Mouse (Mus musculus): ENCODE results near the gene Psma5. TPM values are rescaled to one million over a fixed set of nuclear protein-coding genes. Genes with fewer than 3 reads are reported as not detected.

Psma5 gene
- polyA plus RNA-seq, 1 experiment from 2014 or later, result 251 TPM

- WGBS, result 90% methylated on average over 6 of the region's 6 CpGs
- Histone ChIP-seq H3K4me1 (replicated peaks; ENCODE audit: control insufficient read depth, insufficient read depth, low read length) (peaks cover 25% of the 10 kb centered on the region), H3K27ac (no peak overlapping the region), H3K36me3 (replicated peaks; ENCODE audit: control insufficient read depth, insufficient read depth) (no peaks in the 10 kb centered on the region), H3K4me2 (replicated peaks) (no peak overlapping the region), H3K9me3 (ENCODE audit: control insufficient read depth, low read length) (no peaks in the 10 kb centered on the region), H3K4me3 (replicated peaks; ENCODE audit: low read length) (no peak overlapping the region), H3K27me3 (ENCODE audit: control insufficient read depth, insufficient read depth, low read length) (no peaks in the 10 kb centered on the region), H3K9ac (no peak overlapping the region)
- DNase-seq (ENCODE audit: low spot score), result no peak
- ATAC-seq (ENCODE audit: low FRiP score), result no peak
These were observed 43.8 kb downstream of the Psma5 start for GRCm38 (mm10) chr3:108300455-108301030.

GRCm38 (mm10) chr3:108303683-108304082 is 47.0 kb downstream of the Psma5 start:
- Histone ChIP-seq H3K9me3 (ENCODE audit: control insufficient read depth, low read length) (no peaks in the 10 kb centered on the region), H3K4me2 (replicated peaks) (no peak overlapping the region), H3K4me3 (replicated peaks; ENCODE audit: low read length) (no peak overlapping the region), H3K27ac (no peak overlapping the region), H3K9ac (no peak overlapping the region), H3K4me1 (replicated peaks; ENCODE audit: control insufficient read depth, insufficient read depth, low read length) (0 out of 2 replicates have a peak, but pooled peaks cover 15% of the 10 kb centered on the region), H3K27me3 (ENCODE audit: control insufficient read depth, insufficient read depth, low read length) (no peaks in the 10 kb centered on the region), H3K36me3 (replicated peaks; ENCODE audit: control insufficient read depth, insufficient read depth) (no peaks in the 10 kb centered on the region)
- no peak for DNase-seq (ENCODE audit: low spot score)
- WGBS, result 92% methylated on average over 8 of the region's 8 CpGs
- no peak for ATAC-seq (ENCODE audit: low FRiP score)

GRCm38 (mm10) chr3:108304747-108305146 is 48.0 kb downstream of the Psma5 start:
- DNase-seq (ENCODE audit: low spot score), result no peak
- Histone ChIP-seq H3K4me3 (replicated peaks; ENCODE audit: low read length) (no peak overlapping the region), H3K36me3 (replicated peaks; ENCODE audit: control insufficient read depth, insufficient read depth) (peaks cover 2% of the 10 kb centered on the region), H3K27me3 (ENCODE audit: control insufficient read depth, insufficient read depth, low read length) (no peaks in the 10 kb centered on the region), H3K4me1 (replicated peaks; ENCODE audit: control insufficient read depth, insufficient read depth, low read length) (0 out of 2 replicates have a peak, but pooled peaks cover 15% of the 10 kb centered on the region), H3K9me3 (ENCODE audit: control insufficient read depth, low read length) (no peaks in the 10 kb centered on the region), H3K4me2 (replicated peaks) (no peak overlapping the region), H3K27ac (no peak overlapping the region), H3K9ac (no peak overlapping the region)
- WGBS, result 89% methylated on average over 4 of the region's 4 CpGs
- no peak for ATAC-seq (ENCODE audit: low FRiP score)

- WGBS, result 84% methylated on average over 3 of the region's 3 CpGs
- H3K4me2 ChIP-seq (replicated peaks), result no peak overlapping the region
- no peaks in the 10 kb centered on the region for H3K9me3 ChIP-seq (ENCODE audit: control insufficient read depth, low read length)
- H3K27ac ChIP-seq, result no peak overlapping the region
- no peaks in the 10 kb centered on the region for H3K27me3 ChIP-seq (ENCODE audit: control insufficient read depth, insufficient read depth, low read length)
- H3K9ac ChIP-seq, result no peak overlapping the region
- no peak overlapping the region for H3K4me3 ChIP-seq (replicated peaks; ENCODE audit: low read length)
- H3K36me3 ChIP-seq (replicated peaks; ENCODE audit: control insufficient read depth, insufficient read depth), result peaks cover 15% of the 10 kb centered on the region
- ATAC-seq (ENCODE audit: low FRiP score) (no peak), DNase-seq (ENCODE audit: low spot score) (no peak)
- 0 out of 2 replicates have a peak, but pooled peaks cover 15% of the 10 kb centered on the region for H3K4me1 ChIP-seq (replicated peaks; ENCODE audit: control insufficient read depth, insufficient read depth, low read length)
These were observed 49.7 kb downstream of the Psma5 start for GRCm38 (mm10) chr3:108306387-108306786.

- H3K9ac ChIP-seq, result no peak overlapping the region
- 0 out of 2 replicates have a peak, but pooled peaks cover 15% of the 10 kb centered on the region for H3K4me1 ChIP-seq (replicated peaks; ENCODE audit: control insufficient read depth, insufficient read depth, low read length)
- H3K27me3 ChIP-seq (ENCODE audit: control insufficient read depth, insufficient read depth, low read length), result no peaks in the 10 kb centered on the region
- no peak overlapping the region for H3K4me2 ChIP-seq (replicated peaks)
- H3K27ac ChIP-seq, result peak overlapping the region; percentile 36; the same call in 1 of the 2 replicates
- DNase-seq (ENCODE audit: low spot score) (no peak), ATAC-seq (ENCODE audit: low FRiP score) (no peak)
- WGBS, result 47% methylated on average over 6 of the region's 6 CpGs
- no peak overlapping the region for H3K4me3 ChIP-seq (replicated peaks; ENCODE audit: low read length)
- H3K36me3 ChIP-seq (replicated peaks; ENCODE audit: control insufficient read depth, insufficient read depth), result peaks cover 15% of the 10 kb centered on the region
- H3K9me3 ChIP-seq (ENCODE audit: control insufficient read depth, low read length), result no peaks in the 10 kb centered on the region
These were observed 50.8 kb downstream of the Psma5 start for GRCm38 (mm10) chr3:108307485-108307884.

- Histone ChIP-seq H3K4me2 (replicated peaks) (no peak overlapping the region), H3K4me1 (replicated peaks; ENCODE audit: control insufficient read depth, insufficient read depth, low read length) (0 out of 2 replicates have a peak, but pooled peaks cover 14% of the 10 kb centered on the region), H3K27me3 (ENCODE audit: control insufficient read depth, insufficient read depth, low read length) (no peaks in the 10 kb centered on the region), H3K27ac (no peak overlapping the region), H3K9ac (no peak overlapping the region), H3K9me3 (ENCODE audit: control insufficient read depth, low read length) (no peaks in the 10 kb centered on the region), H3K4me3 (replicated peaks; ENCODE audit: low read length) (no peak overlapping the region), H3K36me3 (replicated peaks; ENCODE audit: control insufficient read depth, insufficient read depth) (peaks cover 18% of the 10 kb centered on the region)
- ATAC-seq (ENCODE audit: low FRiP score) (no peak), DNase-seq (ENCODE audit: low spot score) (no peak)
These were observed 54.2 kb downstream of the Psma5 start for GRCm38 (mm10) chr3:108310921-108311341.

GRCm38 (mm10) chr3:108311688-108312087 is 55.0 kb downstream of the Psma5 start:
- Histone ChIP-seq H3K27ac (no peak overlapping the region), H3K9me3 (ENCODE audit: control insufficient read depth, low read length) (no peaks in the 10 kb centered on the region), H3K27me3 (ENCODE audit: control insufficient read depth, insufficient read depth, low read length) (no peaks in the 10 kb centered on the region), H3K36me3 (replicated peaks; ENCODE audit: control insufficient read depth, insufficient read depth) (peaks cover 21% of the 10 kb centered on the region), H3K4me1 (replicated peaks; ENCODE audit: control insufficient read depth, insufficient read depth, low read length) (0 out of 2 replicates have a peak, but pooled peaks cover 7% of the 10 kb centered on the region), H3K4me2 (replicated peaks) (no peak overlapping the region), H3K9ac (no peak overlapping the region), H3K4me3 (replicated peaks; ENCODE audit: low read length) (no peak overlapping the region)
- WGBS, result 91% methylated on average over 4 of the region's 4 CpGs
- ATAC-seq (ENCODE audit: low FRiP score), result no peak
- no peak for DNase-seq (ENCODE audit: low spot score)

GRCm38 (mm10) chr3:108312414-108312813 is 55.7 kb downstream of the Psma5 start:
- H3K9ac ChIP-seq, result no peak overlapping the region
- peaks cover 21% of the 10 kb centered on the region for H3K36me3 ChIP-seq (replicated peaks; ENCODE audit: control insufficient read depth, insufficient read depth)
- H3K27me3 ChIP-seq (ENCODE audit: control insufficient read depth, insufficient read depth, low read length), result no peaks in the 10 kb centered on the region
- ATAC-seq (ENCODE audit: low FRiP score) (no peak), DNase-seq (ENCODE audit: low spot score) (no peak)
- H3K4me2 ChIP-seq (replicated peaks), result no peak overlapping the region
- 0 out of 2 replicates have a peak, but pooled peaks cover 3% of the 10 kb centered on the region for H3K4me1 ChIP-seq (replicated peaks; ENCODE audit: control insufficient read depth, insufficient read depth, low read length)
- no peaks in the 10 kb centered on the region for H3K9me3 ChIP-seq (ENCODE audit: control insufficient read depth, low read length)
- no peak overlapping the region for H3K4me3 ChIP-seq (replicated peaks; ENCODE audit: low read length)
- H3K27ac ChIP-seq, result no peak overlapping the region

GRCm38 (mm10) chr3:108313138-108313537 is 56.4 kb downstream of the Psma5 start:
- DNase-seq (ENCODE audit: low spot score) (no peak), ATAC-seq (ENCODE audit: low FRiP score) (no peak)
- Histone ChIP-seq H3K4me3 (replicated peaks; ENCODE audit: low read length) (no peak overlapping the region), H3K4me2 (replicated peaks) (no peak overlapping the region), H3K9ac (no peak overlapping the region), H3K4me1 (replicated peaks; ENCODE audit: control insufficient read depth, insufficient read depth, low read length) (no peaks in the 10 kb centered on the region), H3K27me3 (ENCODE audit: control insufficient read depth, insufficient read depth, low read length) (no peaks in the 10 kb centered on the region), H3K9me3 (ENCODE audit: control insufficient read depth, low read length) (no peaks in the 10 kb centered on the region), H3K36me3 (replicated peaks; ENCODE audit: control insufficient read depth, insufficient read depth) (peaks cover 21% of the 10 kb centered on the region), H3K27ac (no peak overlapping the region)
- WGBS, result 86% methylated on average over 4 of the region's 4 CpGs
